Mouse (Mus musculus): ENCODE measurements around the gene Ppp1r12c.

DNA sequence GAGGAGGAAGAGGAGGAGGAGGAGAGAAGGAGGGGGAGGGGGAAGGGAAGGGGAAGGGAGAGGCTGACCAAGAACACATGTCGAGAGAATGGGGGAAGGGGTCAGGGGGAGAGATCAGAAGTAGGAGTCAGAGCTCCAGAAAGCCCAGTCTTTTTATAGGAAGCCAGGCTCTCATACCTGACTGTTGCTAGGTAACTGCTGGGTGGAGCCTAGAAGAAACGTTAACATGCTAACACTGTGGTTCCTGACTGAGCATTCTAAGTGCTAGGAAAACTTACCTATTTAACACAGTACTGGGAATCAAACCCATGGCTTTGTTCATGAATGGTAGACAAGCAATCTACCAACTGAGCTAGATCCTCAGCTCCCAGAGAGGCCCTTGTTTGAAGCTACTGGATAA, 52.3 kb downstream of the Ppp1r12c start:
- TF ChIP-seq CTCF (conservative IDR thresholded peaks at IDR 0.05; ENCODE audit: insufficient read depth, insufficient read length, low read depth, low read length): no peak
- no peak for TF ChIP-seq POLR2A (IDR thresholded peaks at IDR 0.05; ENCODE audit: low read depth, low read length)

All from kidney, adult 2 months (tissue).